Mouse (Mus musculus): ENCODE results near the gene Myl7. TPM values are rescaled to one million over a fixed set of nuclear protein-coding genes. Genes with fewer than 3 reads are reported as not detected.
A peak's percentile ranks its signal among the peaks of the same experiment; 100 is the strongest.

Gene Myl7
- polyA plus RNA-seq, 1 experiment from 2014 or later: 6,952 TPM

DNA sequence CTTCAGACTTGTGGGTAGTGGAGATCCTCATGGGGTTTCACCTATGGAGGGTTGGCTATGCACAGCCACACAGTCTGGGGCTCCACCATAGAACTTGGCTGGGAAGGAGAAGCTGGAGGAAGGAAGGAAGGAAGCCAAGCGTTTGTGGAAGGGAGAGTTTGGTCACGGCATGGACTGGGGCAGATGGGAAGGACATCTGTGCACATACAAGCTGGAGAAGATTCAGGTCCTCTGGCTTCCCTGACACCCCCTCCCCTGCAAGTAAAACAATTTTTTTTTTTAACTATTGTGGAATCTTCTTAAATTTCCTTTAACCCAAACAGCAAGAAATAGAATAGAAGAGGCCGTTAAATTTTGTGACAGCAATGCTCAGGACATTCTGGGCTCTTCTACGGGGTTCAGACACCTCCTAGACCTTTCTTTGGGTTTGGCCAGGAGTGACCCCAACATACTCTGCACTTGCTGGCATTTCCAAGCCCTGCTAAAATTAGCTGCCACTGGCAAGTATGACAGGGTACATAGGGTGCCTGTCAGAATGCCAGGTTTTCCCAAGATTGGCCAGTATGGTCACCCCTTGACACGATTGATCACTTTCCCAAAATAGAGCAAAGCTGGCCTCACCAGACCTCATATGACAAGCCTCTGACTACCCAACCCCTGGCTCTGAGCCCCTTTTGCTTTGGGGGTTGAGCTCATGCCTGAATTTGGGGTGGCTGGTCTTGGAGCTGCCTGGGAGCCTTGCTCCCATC, 17.0 kb upstream of the Myl7 start:
- 74% methylated on average over 5 of the region's 5 CpGs for WGBS
- H3K27ac ChIP-seq: 0 out of 2 replicates have a peak overlapping the region, but pooled peaks have one; percentile 42
- peaks cover 30% of the 10 kb centered on the region for H3K4me1 ChIP-seq
- no peak for DNase-seq (ENCODE audit: low spot score)
- H3K27me3 ChIP-seq (ENCODE audit: insufficient read depth, poor library complexity, severe bottlenecking): peaks cover 8% of the 10 kb centered on the region; the same call in 1 of the 2 replicates
- no peaks in the 10 kb centered on the region for H3K9me3 ChIP-seq
- no peaks in the 10 kb centered on the region for H3K36me3 ChIP-seq
- no peak overlapping the region for H3K4me3 ChIP-seq

DNA sequence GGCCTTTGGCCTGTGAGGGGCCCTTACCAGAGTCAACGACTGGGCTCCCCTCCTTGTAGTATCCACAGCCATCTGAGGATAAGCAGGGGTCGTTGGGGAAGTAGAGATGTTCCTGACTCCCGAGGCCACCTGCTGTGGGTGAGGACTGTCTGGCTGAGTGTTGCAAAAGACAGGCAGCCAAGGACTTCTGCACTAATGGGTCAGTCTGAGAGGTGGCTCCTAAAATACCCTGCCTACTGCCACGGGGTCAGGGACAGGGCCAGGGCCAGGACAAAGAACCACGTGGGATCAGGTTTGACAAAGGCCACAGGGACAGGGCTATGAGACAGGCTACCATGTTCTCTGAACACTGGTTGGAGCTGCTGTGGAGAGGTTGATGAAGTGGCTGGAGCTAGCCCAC, 16.4 kb upstream of the Myl7 start:
- 39% methylated on average over 5 of the region's 5 CpGs for WGBS
- Histone ChIP-seq H3K27ac (0 out of 2 replicates have a peak overlapping the region, but pooled peaks have one; percentile 5), H3K36me3 (no peaks in the 10 kb centered on the region), H3K4me3 (no peak overlapping the region), H3K4me1 (peaks cover 28% of the 10 kb centered on the region), H3K9me3 (no peaks in the 10 kb centered on the region), H3K27me3 (ENCODE audit: insufficient read depth, poor library complexity, severe bottlenecking) (peaks cover 8% of the 10 kb centered on the region; the same call in 1 of the 2 replicates)
- no peak for DNase-seq (ENCODE audit: low spot score)

DNA sequence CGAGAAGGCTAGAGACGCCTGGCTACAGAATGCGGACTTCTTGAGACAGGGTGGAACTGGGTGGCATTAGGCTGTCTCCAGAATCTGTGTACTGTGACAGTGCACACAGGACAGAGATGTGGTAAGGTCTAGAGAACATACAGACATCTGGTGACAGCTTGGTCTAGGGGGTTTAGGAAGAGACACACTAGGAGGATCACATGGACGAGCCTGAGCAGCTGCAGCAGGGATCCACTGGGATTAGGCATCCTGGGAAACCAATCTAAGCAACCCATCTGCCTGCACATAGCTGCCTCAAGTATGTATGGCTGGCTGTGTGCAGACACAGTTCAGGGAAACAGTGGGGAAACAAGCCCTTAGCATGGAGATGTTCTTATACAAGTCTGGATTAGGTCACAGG, 15.4 kb upstream of the Myl7 start:
- no peak overlapping the region for H3K27ac ChIP-seq
- no peak for DNase-seq (ENCODE audit: low spot score)
- H3K27me3 ChIP-seq (ENCODE audit: insufficient read depth, poor library complexity, severe bottlenecking): peaks cover 8% of the 10 kb centered on the region; the same call in 1 of the 2 replicates
- 77% methylated on average over 4 of the region's 4 CpGs for WGBS
- no peak overlapping the region for H3K4me3 ChIP-seq
- H3K4me1 ChIP-seq: peaks cover 39% of the 10 kb centered on the region
- no peaks in the 10 kb centered on the region for H3K36me3 ChIP-seq
- no peaks in the 10 kb centered on the region for H3K9me3 ChIP-seq

DNA sequence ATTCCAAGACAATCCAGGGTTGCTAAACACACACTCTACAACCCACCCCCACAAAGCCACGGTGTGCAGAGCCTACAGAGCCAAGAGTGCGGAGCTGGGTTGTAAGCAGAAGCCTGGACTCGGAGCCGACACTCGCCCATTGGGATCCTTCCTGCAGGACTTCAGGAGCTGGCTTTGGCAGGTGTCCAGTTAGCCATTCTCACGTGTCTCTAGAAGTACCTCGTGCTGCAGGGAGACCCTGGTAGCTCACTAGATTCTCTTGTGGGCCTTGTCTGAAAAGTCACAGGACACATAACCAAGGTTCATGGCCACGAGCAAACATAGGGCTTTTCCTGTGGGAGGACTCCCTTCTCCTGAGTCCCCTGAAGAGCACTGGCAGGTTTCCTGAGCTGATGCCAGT, 14.7 kb upstream of the Myl7 start:
- DNase-seq (ENCODE audit: low spot score): no peak
- 70% methylated on average over 8 of the region's 8 CpGs for WGBS
- Histone ChIP-seq H3K4me3 (no peak overlapping the region), H3K27me3 (ENCODE audit: insufficient read depth, poor library complexity, severe bottlenecking) (peaks cover 8% of the 10 kb centered on the region; the same call in 1 of the 2 replicates), H3K36me3 (no peaks in the 10 kb centered on the region), H3K4me1 (peaks cover 42% of the 10 kb centered on the region), H3K27ac (no peak overlapping the region), H3K9me3 (no peaks in the 10 kb centered on the region)

DNA sequence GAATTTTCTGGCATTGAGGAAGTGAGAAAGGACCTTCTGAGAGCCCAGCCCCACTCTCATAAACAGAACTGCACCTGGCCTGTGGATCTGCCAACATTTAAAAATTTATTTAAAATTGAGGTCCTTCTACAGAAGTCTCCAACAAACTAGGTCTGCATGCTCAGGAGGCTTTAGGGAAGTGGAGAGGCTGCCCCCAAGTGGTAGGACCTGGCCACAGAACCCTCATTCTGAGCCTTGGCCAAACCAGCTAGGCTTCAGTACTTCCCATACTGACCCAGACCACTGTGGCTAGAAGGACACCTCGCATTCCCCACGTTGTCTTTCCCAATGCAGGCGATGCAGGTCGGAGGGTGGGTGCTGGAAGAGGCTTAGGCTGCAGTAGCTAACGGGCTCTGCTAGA, 14.1 kb upstream of the Myl7 start:
- no peaks in the 10 kb centered on the region for H3K36me3 ChIP-seq
- H3K9me3 ChIP-seq: no peaks in the 10 kb centered on the region
- peak; percentile 83 for DNase-seq (ENCODE audit: low spot score)
- H3K4me1 ChIP-seq: peaks cover 38% of the 10 kb centered on the region
- H3K4me3 ChIP-seq: no peak overlapping the region
- H3K27ac ChIP-seq: no peak overlapping the region
- peaks cover 8% of the 10 kb centered on the region; the same call in 1 of the 2 replicates for H3K27me3 ChIP-seq (ENCODE audit: insufficient read depth, poor library complexity, severe bottlenecking)
- 21% methylated on average over 5 of the region's 5 CpGs for WGBS

DNA sequence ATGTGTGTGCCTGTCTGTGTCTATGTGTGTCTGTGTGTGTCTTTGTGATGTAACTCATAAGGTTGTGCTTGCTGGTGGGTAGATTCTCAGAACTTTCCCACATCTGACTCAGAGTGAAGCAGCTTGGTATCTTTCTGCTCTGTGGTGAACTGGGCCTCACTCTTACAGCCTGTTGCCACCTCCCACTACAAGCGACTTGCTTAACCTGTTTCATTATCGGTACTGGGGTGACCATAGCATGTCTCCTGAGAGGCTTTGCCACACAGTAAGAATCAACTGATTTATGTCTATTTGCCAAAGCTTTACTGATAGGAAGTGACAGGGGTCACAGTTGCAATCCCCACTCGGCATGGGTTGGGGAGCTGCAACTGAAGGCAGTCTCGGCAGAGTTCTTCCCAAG, 10.1 kb upstream of the Myl7 start:
- peak; percentile 14 for DNase-seq (ENCODE audit: low spot score)
- WGBS: 67% methylated on average over 4 of the region's 4 CpGs
- Histone ChIP-seq H3K27me3 (ENCODE audit: insufficient read depth, poor library complexity, severe bottlenecking) (peaks cover under 1% of the 10 kb centered on the region; the same call in 1 of the 2 replicates), H3K36me3 (no peaks in the 10 kb centered on the region), H3K27ac (peak overlapping the region; percentile 31; the same call in 1 of the 2 replicates), H3K4me1 (peaks cover 31% of the 10 kb centered on the region), H3K9me3 (no peaks in the 10 kb centered on the region), H3K4me3 (no peak overlapping the region)

DNA sequence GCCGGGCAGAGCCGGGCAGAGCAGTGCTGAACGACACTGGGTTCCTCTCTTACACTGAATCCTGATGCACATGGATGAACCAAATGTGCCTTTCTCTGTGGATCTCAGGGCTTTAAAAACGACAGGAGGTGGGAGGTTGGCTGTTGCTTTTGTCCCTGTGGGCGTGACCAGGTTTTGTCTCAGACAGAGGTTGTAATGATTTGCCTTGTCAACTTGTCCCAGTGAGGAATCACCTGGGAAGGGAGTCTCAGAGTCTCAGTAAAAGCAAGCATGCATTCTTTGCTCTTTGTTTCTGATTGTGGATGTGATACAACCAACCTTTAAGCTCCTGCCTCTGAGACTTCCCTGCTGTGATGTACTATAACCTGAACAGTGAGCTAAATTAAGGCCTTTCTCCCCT, 8.5 kb upstream of the Myl7 start:
- 71% methylated on average over 5 of the region's 5 CpGs for WGBS
- Histone ChIP-seq H3K9me3 (no peaks in the 10 kb centered on the region), H3K27ac (no peak overlapping the region), H3K27me3 (ENCODE audit: insufficient read depth, poor library complexity, severe bottlenecking) (peaks cover 16% of the 10 kb centered on the region; the same call in 1 of the 2 replicates), H3K36me3 (no peaks in the 10 kb centered on the region), H3K4me3 (no peak overlapping the region), H3K4me1 (peaks cover 35% of the 10 kb centered on the region)
- DNase-seq (ENCODE audit: low spot score): peak; percentile 36

DNA sequence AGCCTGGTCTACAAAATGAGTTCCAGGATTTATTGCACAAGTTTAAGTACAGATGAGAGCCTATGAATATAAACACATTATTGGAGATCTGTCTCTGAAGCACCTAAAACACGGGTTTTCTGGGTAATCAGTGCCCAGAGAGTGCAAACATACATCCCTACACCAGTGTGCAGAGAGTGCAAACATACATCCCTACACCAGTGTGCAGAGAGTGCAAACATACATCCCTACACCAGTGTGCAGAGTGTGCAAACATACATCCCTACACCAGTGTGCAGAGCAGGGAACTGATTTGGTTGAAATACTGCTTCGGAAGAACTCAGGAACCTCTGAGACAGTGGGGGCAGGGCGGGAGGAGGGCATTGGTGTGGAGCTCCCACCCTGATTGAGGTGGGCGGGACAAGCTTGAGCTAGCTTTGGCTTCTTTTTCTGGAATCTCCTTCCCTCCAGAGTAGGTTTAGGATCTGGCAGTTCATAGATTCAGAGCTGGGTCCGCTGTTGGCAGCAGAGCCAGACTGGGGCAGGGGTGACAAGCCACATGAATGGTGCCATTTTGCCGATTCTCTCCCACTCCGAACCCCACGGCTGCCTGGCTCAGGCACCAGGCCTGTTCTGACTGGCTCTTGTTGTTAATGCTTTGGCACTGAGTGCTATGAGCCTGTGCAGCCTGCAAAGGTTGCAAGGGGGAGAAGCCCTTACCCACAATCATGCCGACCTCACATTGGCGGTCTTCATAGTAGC, 7.4 kb upstream of the Myl7 start:
- peaks cover 26% of the 10 kb centered on the region for H3K27me3 ChIP-seq (ENCODE audit: insufficient read depth, poor library complexity, severe bottlenecking)
- H3K9me3 ChIP-seq: no peaks in the 10 kb centered on the region
- H3K27ac ChIP-seq: 0 out of 2 replicates have a peak overlapping the region, but pooled peaks have one; percentile 6
- 81% methylated on average over 10 of the region's 10 CpGs for WGBS
- peak; percentile 63 for DNase-seq (ENCODE audit: low spot score)
- H3K4me3 ChIP-seq: no peak overlapping the region
- H3K36me3 ChIP-seq: no peaks in the 10 kb centered on the region
- peaks cover 47% of the 10 kb centered on the region for H3K4me1 ChIP-seq

DNA sequence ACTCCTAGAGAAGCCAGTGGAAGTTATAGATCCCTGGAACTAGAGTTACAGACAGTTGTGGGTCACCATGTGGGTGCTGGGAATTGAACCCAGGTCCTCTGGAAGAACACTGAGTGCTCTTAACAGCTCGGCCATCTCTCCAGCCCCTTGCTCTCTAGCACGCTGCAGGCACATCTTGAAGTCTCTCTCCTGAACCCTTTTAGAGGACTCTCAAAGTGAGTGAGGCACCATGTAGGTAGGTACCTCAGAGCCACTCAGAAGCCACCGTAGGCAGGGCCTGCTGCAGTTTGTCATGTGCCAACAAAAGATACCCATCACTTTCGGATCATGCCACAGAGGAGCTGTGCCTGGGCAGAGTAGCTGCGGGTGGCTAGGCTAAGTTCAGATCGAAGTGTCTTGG, 6.3 kb upstream of the Myl7 start:
- peak; percentile 51 for DNase-seq (ENCODE audit: low spot score)
- Histone ChIP-seq H3K4me3 (no peak overlapping the region), H3K36me3 (no peaks in the 10 kb centered on the region), H3K9me3 (no peaks in the 10 kb centered on the region), H3K27ac (no peak overlapping the region), H3K27me3 (ENCODE audit: insufficient read depth, poor library complexity, severe bottlenecking) (peaks cover 31% of the 10 kb centered on the region), H3K4me1 (peaks cover 50% of the 10 kb centered on the region)
- 87% methylated on average over 6 of the region's 6 CpGs for WGBS

DNA sequence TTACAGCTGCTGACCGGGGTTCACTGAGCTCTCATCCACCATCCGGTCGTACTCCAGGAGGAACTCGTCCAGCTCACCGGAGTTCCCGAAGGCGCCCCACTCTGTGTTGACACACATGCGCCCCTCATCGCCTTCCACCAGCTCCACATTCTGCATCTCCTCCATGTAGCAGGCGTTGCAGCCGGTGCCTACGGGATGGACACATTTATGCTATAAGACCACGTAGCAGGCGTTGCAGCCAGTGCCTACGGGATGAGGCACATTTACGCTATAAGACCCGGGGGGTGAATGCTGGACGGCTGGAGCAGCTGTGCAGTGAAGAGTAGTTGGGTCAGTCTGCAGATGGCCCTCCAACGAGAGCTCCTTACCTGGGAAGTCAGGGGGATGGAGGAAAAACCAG, 5.8 kb upstream of the Myl7 start:
- 91% methylated on average over 19 of the region's 19 CpGs for WGBS
- no peaks in the 10 kb centered on the region for H3K9me3 ChIP-seq
- H3K27me3 ChIP-seq (ENCODE audit: insufficient read depth, poor library complexity, severe bottlenecking): peaks cover 35% of the 10 kb centered on the region
- 0 out of 2 replicates have a peak overlapping the region, but pooled peaks have one; percentile 11 for H3K27ac ChIP-seq
- no peak overlapping the region for H3K4me3 ChIP-seq
- peaks cover 47% of the 10 kb centered on the region for H3K4me1 ChIP-seq
- peak; percentile 73 for DNase-seq (ENCODE audit: low spot score)
- H3K36me3 ChIP-seq: no peaks in the 10 kb centered on the region

DNA sequence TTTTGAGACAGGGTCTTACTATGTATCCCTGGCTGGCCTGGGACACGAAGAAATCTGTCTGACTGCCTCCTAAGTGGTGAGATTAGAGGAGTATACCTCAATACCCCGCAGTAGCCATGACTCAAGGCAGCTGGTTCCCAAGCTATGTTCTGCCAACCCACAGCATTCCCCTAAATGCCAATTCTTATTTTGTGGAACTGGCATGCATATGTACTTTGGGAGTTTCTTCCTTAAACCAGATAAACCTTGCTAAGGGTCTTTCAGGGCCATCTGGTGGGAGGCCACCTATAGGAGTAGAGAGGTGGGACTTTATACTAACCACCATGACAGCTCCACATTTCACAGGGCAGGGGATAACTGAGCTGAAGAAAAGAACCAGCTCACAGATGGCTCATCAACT, 5.3 kb upstream of the Myl7 start:
- H3K36me3 ChIP-seq: no peaks in the 10 kb centered on the region
- peaks cover 47% of the 10 kb centered on the region for H3K4me1 ChIP-seq
- DNase-seq (ENCODE audit: low spot score): no peak
- 80% methylated on average over 2 of the region's 2 CpGs for WGBS
- H3K4me3 ChIP-seq: no peak overlapping the region
- H3K27me3 ChIP-seq (ENCODE audit: insufficient read depth, poor library complexity, severe bottlenecking): peaks cover 40% of the 10 kb centered on the region
- no peaks in the 10 kb centered on the region for H3K9me3 ChIP-seq
- H3K27ac ChIP-seq: no peak overlapping the region

DNA sequence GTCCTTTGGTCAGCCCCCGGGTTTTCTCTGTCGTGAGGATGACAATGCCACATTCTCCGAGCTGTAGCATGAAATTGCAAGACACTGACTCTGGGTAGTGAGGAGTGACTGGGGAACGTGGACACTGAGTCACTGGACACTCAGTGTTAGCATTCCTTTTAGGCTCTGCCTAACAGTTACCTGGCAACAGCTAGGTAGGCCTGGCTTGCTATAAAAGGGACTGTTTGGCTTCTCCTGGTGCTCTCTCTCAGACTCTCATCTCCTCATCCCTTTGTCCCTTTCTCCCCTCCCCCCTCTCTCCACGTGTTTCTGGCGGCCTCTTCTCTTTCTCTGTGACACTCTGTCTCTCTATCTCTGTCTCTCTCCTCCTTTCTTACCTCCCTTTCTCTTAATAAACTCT, 3.8 kb upstream of the Myl7 start:
- Histone ChIP-seq H3K9me3 (no peaks in the 10 kb centered on the region), H3K4me3 (peak overlapping the region; percentile 51), H3K4me1 (peaks cover 56% of the 10 kb centered on the region), H3K36me3 (no peaks in the 10 kb centered on the region), H3K27me3 (ENCODE audit: insufficient read depth, poor library complexity, severe bottlenecking) (peaks cover 46% of the 10 kb centered on the region), H3K27ac (peak overlapping the region; percentile 93)
- 11% methylated on average over 6 of the region's 6 CpGs for WGBS
- no peak for DNase-seq (ENCODE audit: low spot score)

DNA sequence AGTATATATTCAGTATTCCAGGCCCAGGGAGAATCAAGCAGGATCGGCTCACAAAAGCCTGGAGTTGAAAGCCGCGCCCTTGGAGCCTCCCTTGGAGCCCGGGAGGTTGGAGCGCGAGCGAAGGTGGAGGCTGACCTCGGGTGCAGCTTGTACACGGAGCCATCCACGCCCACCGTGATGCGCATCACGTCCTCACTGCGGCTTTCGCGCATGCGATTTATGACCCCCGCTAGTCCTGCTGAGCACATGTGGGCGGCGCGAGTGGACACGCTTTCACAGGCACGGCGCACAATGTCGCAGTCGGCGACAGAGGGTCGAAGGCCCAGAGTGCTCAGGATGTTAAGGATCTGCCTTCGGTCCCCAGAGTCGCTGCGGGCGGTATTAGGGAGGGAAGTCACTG, 3.4 kb upstream of the Myl7 start:
- 3% methylated on average over 32 of the region's 32 CpGs for WGBS
- Histone ChIP-seq H3K27ac (peak overlapping the region; percentile 93), H3K36me3 (no peaks in the 10 kb centered on the region), H3K4me1 (peaks cover 59% of the 10 kb centered on the region), H3K4me3 (peak overlapping the region; percentile 51), H3K27me3 (ENCODE audit: insufficient read depth, poor library complexity, severe bottlenecking) (peaks cover 46% of the 10 kb centered on the region), H3K9me3 (no peaks in the 10 kb centered on the region)
- DNase-seq (ENCODE audit: low spot score): peak; percentile 90
